Mouse (Mus musculus): ENCODE results near the gene Trpv5.

Trpv5 gene

DNA sequence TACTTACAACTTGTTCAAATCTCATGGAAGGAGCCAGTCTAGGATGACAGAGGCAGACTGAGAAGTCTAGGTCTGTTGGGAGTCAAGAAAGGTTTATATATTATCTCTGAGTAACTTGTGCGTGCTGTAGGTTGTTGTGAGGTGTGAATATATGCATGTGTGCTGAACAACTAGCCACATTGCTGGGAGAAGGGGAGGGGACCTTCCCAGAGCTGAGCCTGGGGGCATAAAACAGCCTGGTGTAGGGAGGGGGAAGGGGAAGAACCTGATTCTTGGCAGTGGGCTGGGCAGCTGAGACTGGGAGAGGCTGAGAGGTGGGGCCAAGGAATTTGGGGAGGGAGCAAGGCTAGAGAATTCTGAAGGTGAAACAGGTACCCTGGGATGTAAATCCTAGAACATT lies at the start of gene Trpv5:
Gene Trpv5, minus strand, starts transcription at position 101 of the 400 bp plus-strand sequence.
- in situ Hi-C loops (cut with MboI, MseI): no loop called here

GRCm38 (mm10) chr6:41727989-41728609 lies 47.5 kb upstream of the Trpv5 start:
- in situ Hi-C loops (cut with MboI, MseI): no loop called here

DNA sequence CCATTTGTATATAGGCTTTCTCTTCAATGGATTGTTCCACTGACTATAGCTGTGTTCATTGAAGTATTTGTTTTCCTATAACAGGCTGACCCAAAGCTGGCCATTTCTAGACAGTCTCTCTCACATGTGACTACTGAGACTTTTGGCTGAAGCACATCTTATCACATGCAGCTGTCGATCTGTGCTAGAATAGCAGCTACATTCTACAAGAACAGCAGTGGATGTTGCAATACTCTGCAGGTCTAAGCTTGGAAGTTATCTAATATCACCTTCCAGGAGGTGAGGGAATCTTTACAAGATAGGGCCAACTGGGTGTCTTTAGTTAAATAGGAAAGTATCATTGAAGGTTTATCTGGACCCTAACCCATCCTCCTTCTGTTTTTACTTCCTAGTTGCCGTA lies 40.9 kb upstream of the Trpv5 start:
- in situ Hi-C loops (cut with MboI, MseI): no loop called here

- in situ Hi-C loops (cut with MboI, MseI): no loop called here
Measured at GRCm38 (mm10) chr6:41710281-41710680, 29.7 kb upstream of the Trpv5 start.

DNA sequence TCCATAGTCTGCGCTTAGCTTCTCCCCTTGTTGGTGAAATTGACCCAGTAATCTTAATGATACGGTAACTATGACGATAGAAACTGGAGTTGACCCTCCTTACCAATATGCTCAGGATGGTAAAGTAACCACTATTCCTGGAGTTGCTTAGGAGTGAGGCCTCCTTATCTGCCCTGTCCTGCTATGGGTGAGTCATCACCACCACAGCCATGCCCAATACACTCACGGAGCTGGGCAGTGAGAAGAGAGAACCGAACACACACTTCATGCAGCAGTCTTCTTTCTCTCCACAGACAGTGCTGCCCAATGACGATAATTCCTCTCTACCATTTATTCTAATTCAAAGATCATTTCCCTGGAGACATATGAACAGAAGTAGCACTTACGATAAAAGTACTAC lies 25.7 kb upstream of the Trpv5 start:
- in situ Hi-C loops (cut with MboI, MseI): no loop called here

- in situ Hi-C loops (cut with MboI, MseI): no loop called here
Measured at GRCm38 (mm10) chr6:41704123-41704522, 23.6 kb upstream of the Trpv5 start, which contains the start of gene Kel. Gene Kel, minus strand, starts transcription at chr6:41704339.

- in situ Hi-C loops (cut with MboI, MseI): no loop called here
Measured at GRCm38 (mm10) chr6:41702928-41703327, 22.4 kb upstream of the Trpv5 start.

DNA sequence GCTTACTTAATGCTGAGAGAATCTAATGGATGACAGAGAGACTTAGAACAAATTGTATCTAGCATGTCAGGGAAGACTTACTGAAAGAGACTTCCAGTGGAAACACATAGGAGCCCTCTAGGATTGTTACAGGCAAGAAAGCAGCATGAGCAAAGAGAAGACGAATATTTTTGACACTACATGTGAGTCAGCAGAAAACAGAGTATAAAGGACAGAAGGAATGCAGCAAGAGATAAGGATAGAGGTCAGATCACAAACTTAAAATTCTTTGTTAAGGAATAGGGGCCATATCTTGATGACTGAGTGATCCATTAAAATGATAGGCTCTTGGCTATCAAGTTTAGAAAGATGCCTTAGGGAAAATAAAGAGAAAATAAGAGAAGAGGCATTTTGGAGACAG lies 20.7 kb upstream of the Trpv5 start:
- in situ Hi-C loops (cut with MboI, MseI): no loop called here

DNA sequence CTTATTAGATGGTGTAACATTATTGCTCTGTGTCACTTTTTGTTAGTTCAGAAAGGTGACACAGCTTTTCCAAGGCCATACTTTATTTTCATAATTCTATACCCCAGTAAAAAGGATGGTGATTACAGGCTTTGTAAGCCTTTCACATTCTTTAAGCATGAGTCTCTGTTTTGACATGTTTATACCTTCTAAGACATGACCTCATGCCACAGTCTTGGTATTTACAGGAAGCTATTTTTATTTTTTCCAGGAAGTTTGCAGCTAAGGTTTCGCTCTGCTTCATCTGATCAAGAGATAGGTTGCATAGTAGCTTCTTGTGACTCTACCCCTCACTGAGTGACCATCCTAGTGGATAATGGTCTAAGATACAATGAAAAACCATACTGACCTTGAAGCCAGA lies 13.8 kb upstream of the Trpv5 start:
- in situ Hi-C loops (cut with MboI, MseI): no loop called here

DNA sequence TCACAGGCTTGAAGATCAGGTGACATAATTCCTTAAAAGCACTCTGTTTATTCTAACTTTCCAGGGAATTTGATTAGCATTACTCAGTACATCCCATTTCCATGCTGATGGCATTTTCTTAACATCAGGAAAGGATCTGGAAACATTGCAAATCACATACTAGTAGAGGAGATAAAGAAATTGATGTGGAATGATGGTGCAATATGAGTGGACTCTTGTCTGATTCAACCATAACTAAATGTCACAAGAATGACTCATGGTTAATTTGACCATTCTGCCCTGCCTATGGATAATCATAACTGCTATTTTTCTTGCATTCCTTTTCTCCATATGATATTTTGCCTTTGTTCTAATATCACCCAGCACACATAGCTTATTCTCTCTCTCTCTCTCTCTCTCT lies 11.6 kb upstream of the Trpv5 start:
- in situ Hi-C loops (cut with MboI, MseI): no loop called here

- in situ Hi-C loops (cut with MboI, MseI): no loop called here
Measured at GRCm38 (mm10) chr6:41685596-41685995, 5.0 kb upstream of the Trpv5 start.

DNA sequence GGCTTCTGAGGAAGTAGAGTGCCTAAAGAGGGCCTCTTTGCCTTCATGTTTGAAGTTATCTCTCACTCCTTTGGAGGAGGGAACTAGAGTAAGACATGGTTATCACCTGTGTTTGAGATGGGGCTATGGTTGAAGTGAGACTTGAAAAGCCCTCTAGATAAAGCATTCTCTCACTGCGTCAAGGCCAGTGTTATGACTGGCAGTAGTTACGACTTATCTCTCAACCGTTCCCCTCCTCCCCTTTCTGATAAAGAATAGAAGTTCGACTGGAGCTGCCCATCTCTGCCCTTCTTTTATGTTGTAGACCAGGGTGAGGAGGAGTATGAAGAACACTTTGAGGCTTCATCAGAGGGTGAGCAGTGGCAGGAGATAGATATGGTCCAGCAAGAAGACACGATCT lies 4.3 kb upstream of the Trpv5 start:
- in situ Hi-C loops (cut with MboI, MseI): no loop called here

- in situ Hi-C loops (cut with MboI, MseI): no loop called here
Measured at GRCm38 (mm10) chr6:41684131-41684530, 3.6 kb upstream of the Trpv5 start, which contains the start of gene Llcfc1. Gene Llcfc1, plus strand, starts transcription at chr6:41684431.

- in situ Hi-C loops (cut with MboI, MseI): no loop called here
Measured at GRCm38 (mm10) chr6:41681656-41682055, 1.1 kb upstream of the Trpv5 start.

GRCm38 (mm10) chr6:41676530-41676929 lies 4.0 kb downstream of the Trpv5 start:
- in situ Hi-C loops (cut with MboI, MseI): no loop called here

- in situ Hi-C loops (cut with MboI, MseI): no loop called here
Measured at GRCm38 (mm10) chr6:41662320-41662719, 18.2 kb downstream of the Trpv5 start.

DNA sequence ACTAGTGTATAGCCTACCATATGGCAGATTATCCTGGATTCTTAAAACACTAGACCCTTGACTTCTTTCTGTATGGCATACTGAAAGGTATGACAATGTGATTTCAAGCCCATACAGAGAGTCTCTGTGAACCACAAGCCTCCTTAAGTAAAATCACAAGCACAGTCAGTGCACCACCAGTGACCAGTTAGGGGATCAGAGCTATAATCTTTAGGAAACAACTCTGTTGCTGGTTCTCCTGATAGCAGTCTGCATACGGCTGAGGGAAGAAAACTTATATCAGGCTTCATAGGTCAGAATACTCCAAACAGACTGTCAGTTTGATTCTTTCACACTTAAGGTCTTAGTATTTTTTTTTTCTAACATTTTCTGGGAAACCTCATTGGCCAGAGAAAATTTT lies 22.1 kb downstream of the Trpv5 start:
- in situ Hi-C loops (cut with MboI, MseI): no loop called here

DNA sequence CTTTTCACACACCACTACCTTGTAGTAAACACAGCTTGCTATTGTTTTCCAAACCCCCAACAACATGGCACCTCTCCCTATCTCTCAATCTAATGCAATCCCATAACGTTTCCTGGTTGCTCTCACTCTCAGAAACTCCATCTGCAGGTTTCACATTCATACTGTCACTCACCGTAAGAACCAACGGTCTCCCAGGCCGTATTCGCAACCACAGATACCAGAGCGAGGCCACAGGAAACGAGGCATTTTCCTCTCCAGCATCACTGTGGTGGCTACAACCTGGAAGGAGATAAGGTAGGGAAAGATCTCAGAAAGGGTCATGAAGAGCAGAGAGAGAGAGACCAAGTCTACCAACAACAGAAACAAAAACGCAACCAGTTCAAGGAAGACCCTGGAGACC lies 25.9 kb downstream of the Trpv5 start:
- in situ Hi-C loops (cut with MboI, MseI): no loop called here

GRCm38 (mm10) chr6:41653173-41653572 lies 27.4 kb downstream of the Trpv5 start:
- in situ Hi-C loops (cut with MboI, MseI): no loop called here

- in situ Hi-C loops (cut with MboI, MseI): no loop called here
Measured at GRCm38 (mm10) chr6:41646672-41647071, 33.9 kb downstream of the Trpv5 start.

DNA sequence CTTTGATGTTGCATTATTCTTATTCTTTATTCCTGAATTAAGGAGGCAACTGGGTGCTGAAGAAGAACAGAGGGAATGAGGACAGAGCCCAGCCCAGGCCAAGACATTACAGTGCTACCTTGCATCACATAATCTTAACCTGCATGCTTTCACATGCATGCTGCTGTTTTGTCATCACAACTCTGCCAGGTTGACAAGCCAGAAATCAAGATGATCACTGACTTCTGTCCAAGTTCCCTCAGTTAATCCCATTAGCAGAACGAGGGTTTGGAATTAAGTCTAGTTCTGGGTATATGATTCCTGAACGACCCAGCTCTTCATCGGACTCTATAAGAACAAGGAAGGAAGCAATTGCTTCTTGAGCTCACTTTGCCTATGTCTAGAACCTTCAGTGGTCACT lies 34.3 kb downstream of the Trpv5 start:
- in situ Hi-C loops (cut with MboI, MseI): no loop called here

DNA sequence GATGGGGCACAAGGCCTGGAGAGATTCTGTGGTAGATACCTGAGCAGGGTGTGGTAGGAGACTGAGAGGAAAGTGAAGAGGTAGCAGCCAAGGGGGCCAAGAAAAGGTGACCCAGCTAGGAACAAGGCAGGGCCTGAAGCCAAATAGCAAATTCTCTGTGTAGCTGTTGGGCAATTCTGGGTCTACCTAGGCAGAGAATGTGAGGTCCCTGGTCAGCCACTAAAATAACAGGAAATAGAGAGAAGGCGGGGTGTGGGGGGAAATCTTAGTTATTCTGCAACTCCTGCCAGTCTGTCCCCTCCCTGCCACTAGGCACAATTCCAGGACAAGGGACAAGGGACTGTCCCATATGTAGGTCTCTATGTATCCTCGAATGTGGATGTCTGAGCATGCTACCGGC lies 37.3 kb downstream of the Trpv5 start:
- in situ Hi-C loops (cut with MboI, MseI): no loop called here

DNA sequence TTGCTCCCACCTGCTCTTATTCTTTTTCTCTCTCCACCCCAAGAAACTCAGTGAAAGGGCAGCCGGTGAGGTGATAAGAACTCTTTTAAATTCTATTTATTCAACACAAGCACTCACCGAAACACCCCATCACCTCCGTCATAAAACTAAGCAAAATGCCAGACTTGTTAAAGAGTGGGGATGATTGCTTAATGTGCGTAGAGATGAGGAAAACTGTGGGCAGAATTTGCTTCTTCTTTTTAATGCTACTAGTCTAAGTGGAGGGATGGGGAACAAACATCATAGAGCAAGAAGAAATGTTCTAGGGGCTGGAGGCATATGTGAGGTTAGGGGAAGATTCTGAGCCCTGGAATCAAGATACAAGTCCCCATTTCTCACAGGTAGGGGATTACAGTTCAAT lies 37.8 kb downstream of the Trpv5 start:
- in situ Hi-C loops (cut with MboI, MseI): no loop called here

Measured in T-helper 1 cell (primary cell).